Mouse (Mus musculus) olfactory bulb, adult 2 months (tissue): Measurements from ENCODE around the gene Akna. TPM values are rescaled to one million over a fixed set of nuclear protein-coding genes. Genes with fewer than 3 reads are reported as not detected.

Source experiments
- H3K27ac ChIP-seq: fragments of 200-500 bp; 2 replicates; pipeline ENCODE4 v1.5.1; 2012; ENCODE audit warnings: low read depth, low read length; ENCODE audit not compliant: insufficient read depth
- H3K4me1 ChIP-seq: fragments of 200-500 bp; 2 replicates; pipeline ENCODE4 v1.6.1; 2012; ENCODE audit warnings: low read length; ENCODE audit not compliant: control insufficient read depth, insufficient read depth
- H3K4me3 ChIP-seq: fragments of 200-500 bp; 2 replicates; pipeline ENCODE4 v1.5.1; 2012; ENCODE audit warnings: mild to moderate bottlenecking, low read depth, low read length, moderate library complexity; ENCODE audit not compliant: insufficient read depth
- CTCF ChIP-seq: fragments of 200-500 bp; IDR thresholded peaks from 2 replicates; pipeline ENCODE4 v1.5.1; 2012; ENCODE audit warnings: low read depth, mild to moderate bottlenecking, low read length, moderate library complexity; ENCODE audit not compliant: insufficient read depth
- POLR2A ChIP-seq: fragments of 200-500 bp; IDR thresholded peaks from 2 replicates; pipeline ENCODE4 v1.6.1; 2012; ENCODE audit warnings: mild to moderate bottlenecking, low read depth, low read length, moderate library complexity; ENCODE audit not compliant: insufficient read depth
- WGBS: fragments of 180-500 bp; shearing (Covaris S2); methylation state at CpG from one replicate; pipeline ENCODE4 v1.1.7; 2018; 5-methylcytosine and 5-hydroxymethylcytosine counted together
- polyA plus RNA-seq: library from polyadenylated mRNA; stranded (reverse); fragments of >200 nt; gene quantifications from 2 replicates; pipeline ENCODE4 v1.2.4, GENCODE M21; 2012; ENCODE audit warnings: low replicate concordance; ENCODE audit not compliant: missing spikeins, insufficient read depth, insufficient read length

Akna gene
- polyA plus RNA-seq, 1 experiment = not detected

DNA sequence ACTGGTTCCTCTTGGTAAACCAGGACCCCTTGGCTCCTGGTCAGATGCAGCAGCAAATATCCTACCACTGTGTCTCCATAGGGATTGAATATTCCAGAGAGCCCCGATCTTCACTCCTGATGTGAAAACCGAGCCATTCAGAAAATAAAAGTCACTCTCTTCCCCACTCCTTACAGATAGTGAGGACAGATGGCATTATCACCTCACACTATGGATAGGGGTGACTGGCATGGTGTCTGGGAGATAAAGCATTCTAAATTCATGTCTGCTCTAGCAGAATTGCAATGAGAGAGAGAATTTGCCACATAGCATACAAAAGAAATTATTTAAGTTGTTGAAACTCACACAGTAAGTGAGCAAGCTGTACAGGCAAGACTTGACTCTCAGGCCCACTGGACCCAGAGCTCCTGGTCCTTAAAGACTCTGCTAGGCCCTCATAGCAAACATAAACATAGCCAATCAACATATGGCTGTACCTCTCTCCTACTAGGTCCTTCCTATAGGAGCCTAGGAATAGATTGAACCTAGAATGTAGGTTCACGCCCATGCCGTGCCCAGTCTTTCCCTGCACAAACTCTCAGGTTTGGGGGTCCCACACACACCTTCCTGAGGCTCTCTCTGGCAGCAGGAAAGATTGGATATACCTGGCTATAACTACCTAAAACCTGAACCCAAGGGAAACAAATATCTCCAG is 20.3 kb downstream of the Akna start:
- Histone ChIP-seq H3K4me1 (peaks cover 6% of the 10 kb centered on the region), H3K4me3 (no peak overlapping the region), H3K27ac (no peak overlapping the region)
- WGBS = 97% methylated on average over 4 of the region's 4 CpGs
- TF ChIP-seq CTCF (no peak), POLR2A (no peak)

DNA sequence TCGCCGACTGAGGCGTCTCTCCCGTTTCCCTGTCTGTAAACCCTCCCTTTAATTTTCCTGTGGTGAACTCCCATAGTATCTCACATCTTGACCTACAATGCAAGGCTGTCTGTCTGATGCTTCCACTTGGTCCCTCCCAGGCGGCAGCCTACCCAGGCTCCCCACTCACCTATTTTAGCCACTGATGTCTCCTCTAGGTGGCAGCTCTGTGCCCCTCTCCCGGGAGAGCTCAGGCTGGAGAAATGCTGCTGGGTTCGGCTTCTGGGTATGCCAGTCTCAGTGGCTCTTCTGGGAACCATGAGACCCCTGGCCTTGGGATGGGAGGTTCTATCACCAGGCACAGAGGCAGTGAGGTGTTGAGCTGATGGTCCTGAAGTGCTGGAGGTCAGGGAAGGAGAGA is 25.7 kb downstream of the Akna start:
- Histone ChIP-seq H3K4me1 (no peaks in the 10 kb centered on the region), H3K4me3 (no peak overlapping the region), H3K27ac (no peak overlapping the region)
- 77% methylated on average over 7 of the region's 7 CpGs for WGBS
- TF ChIP-seq CTCF (no peak), POLR2A (no peak)

DNA sequence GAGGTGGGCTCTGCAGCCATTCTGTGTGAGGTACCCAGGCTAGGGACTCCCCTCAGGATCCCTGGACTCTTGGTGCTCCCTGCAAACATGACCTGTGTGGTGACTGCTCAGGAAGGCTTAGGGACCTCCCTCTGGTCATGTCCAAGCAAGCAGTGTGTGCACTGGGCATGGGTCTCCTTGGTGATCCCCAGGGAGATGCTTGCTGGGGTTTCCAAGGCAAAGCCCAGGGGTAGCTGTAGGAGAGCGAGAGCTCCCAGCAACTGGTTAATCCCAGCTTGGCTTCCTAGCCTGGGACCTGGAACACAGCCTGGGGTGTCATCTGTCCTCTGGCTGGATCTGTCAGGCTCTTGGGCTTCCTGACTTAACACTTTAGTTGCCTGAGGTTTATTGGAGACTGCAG is 27.8 kb downstream of the Akna start:
- no peaks in the 10 kb centered on the region for H3K4me1 ChIP-seq
- H3K4me3 ChIP-seq = no peak overlapping the region
- WGBS = 91% methylated on average over 1 of the region's 1 CpGs
- no peak for TF ChIP-seq CTCF
- no peak for TF ChIP-seq POLR2A
- H3K27ac ChIP-seq = no peak overlapping the region

DNA sequence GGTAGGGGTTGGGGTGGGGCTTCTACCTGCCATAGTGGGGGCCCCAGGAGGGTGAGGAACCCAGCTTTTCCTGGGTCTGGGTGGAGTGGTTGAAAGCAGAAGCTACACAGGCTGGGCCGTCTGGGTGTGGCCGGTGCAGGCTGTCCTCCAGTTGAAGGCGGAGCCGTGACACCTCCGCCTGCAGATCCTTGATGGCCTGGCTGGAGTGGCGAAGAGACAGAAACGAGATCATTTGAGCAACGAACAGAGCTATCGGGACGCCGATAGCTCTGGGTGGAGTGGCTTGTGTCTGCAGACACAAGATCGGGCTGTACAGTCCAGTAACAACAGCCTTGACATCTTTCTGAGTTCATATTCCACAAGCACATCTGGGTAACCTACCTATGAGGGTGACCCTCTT is 28.8 kb downstream of the Akna start:
- WGBS = 93% methylated on average over 12 of the region's 12 CpGs
- H3K27ac ChIP-seq = no peak overlapping the region
- no peak overlapping the region for H3K4me3 ChIP-seq
- no peak for TF ChIP-seq CTCF
- no peak for TF ChIP-seq POLR2A
- no peaks in the 10 kb centered on the region for H3K4me1 ChIP-seq

DNA sequence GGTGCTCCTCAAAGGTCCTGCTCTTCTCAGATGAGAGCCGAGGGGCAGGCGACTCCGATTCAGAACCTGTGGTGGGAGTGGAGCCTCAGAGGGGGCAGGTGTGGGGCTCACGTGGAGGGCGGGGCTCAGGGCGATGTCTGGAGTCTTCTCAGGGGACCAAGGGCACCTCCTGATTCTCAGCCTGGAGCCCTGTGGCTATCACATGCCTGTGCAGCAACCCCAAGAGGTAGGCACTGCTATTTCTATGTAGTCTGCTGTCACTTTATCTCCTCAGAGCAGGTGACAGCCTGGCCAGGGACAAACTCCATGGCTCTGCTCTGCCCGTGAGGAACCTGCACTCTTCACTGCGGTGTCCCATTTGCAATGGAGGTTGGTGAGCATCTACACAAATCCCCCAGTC is 29.8 kb downstream of the Akna start:
- Histone ChIP-seq H3K27ac (no peak overlapping the region), H3K4me1 (no peaks in the 10 kb centered on the region), H3K4me3 (no peak overlapping the region)
- TF ChIP-seq POLR2A = no peak
- TF ChIP-seq CTCF = no peak
- 94% methylated on average over 8 of the region's 8 CpGs for WGBS

DNA sequence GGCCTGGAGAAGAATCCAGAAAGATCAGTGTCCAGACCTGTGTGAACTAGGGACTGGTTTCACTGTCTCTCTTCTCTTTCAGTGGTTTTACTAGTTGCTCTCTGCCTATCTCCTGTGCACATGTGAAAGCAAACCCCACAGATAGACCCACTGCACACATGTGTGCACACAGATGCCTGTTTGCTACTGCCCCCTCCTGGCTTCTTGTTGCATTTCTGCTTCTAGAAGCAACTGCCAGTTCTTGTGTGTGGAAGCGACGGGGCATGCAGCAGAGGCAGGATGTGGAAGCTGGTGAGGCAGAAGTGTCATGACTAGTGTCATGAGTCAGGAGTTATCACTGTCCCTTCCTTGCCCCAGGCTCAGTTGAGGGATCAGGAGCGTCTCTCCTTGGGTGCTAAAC is 31.3 kb downstream of the Akna start:
- WGBS = 85% methylated on average over 3 of the region's 3 CpGs
- H3K4me1 ChIP-seq = no peaks in the 10 kb centered on the region
- no peak overlapping the region for H3K27ac ChIP-seq
- H3K4me3 ChIP-seq = no peak overlapping the region
- TF ChIP-seq POLR2A (no peak), CTCF (no peak)

DNA sequence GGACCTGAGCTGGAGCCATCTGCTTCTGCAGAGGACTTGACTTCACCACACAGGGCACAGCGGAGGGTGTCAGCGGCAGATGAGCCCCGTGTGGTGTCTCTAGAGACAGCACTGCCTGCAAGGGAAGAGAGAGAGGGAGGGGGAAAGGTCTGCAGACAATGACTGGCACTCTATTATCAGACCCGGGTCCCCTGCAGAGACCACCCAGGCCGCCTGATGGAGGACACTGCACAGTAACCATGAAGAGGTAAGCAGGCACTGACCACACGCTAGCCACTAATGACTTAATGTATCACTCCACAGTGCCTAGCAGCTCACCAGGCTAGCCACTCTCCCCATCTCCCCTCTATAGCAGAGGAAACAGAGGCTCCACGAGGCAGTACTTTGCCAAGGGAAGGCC is 32.3 kb downstream of the Akna start:
- TF ChIP-seq POLR2A = no peak
- TF ChIP-seq CTCF = no peak
- H3K4me3 ChIP-seq = no peak overlapping the region
- no peaks in the 10 kb centered on the region for H3K4me1 ChIP-seq
- no peak overlapping the region for H3K27ac ChIP-seq
- 69% methylated on average over 7 of the region's 7 CpGs for WGBS

DNA sequence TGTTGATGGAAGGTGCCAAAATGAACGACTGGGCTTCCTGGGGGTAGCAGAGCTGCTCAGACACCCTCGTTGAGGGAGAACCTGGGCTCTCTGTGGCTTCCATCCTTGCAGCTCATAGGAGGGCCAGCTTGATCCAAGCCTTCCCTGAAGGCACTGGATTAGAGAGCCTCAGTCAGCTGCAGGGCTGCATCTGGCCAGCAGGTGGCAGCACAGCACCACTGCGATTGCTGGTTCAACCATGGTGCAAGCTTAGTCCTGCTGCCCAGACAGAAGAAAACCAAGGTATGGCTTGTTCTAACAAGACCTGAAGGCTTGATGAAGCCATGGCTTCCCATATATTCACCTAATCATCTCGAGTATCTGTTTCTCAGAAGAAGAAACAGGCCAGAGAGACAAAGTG is 34.6 kb downstream of the Akna start:
- WGBS = 18% methylated on average over 4 of the region's 4 CpGs
- H3K4me3 ChIP-seq = no peak overlapping the region
- TF ChIP-seq POLR2A (no peak), CTCF (peak; percentile 98)
- H3K27ac ChIP-seq = no peak overlapping the region
- H3K4me1 ChIP-seq = no peaks in the 10 kb centered on the region

DNA sequence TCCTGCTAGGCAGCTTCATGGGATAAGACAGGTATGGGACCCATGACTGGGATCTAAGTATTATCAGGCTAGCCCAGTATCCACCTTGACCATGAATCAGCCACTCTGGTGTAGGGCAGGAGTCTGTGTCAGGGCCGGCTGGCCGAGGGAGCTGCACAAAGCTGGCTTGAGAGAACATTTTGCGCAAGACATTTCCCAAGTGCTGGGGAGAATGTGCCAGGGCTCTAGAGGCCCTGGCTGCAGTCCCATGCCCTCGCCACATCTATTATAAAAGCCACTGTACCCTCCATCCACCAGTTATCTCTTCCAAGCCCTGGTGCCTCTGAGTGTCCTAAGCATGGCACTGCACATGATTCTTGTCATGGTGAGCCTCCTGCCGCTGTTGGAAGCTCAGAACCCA is 41.0 kb downstream of the Akna start, which contains the start of gene Orm2:
Gene Orm2, plus strand, starts transcription at position 300 of the 400 bp plus-strand sequence.
- Histone ChIP-seq H3K27ac (no peak within 1 kb of the TSS), H3K4me3 (no peak within 1 kb of the TSS), H3K4me1 (no peaks in the 10 kb centered on the region)
- TF ChIP-seq CTCF (no peak), POLR2A (no peak)
- WGBS = 75% methylated on average over 5 of the region's 5 CpGs
